Mouse (Mus musculus): ENCODE results near the gene Ace3. TPM values are rescaled to one million over a fixed set of nuclear protein-coding genes. Genes with fewer than 3 reads are reported as not detected.

Ace3 gene
- polyA plus RNA-seq, 1 experiment from 2014 or later = not detected

DNA sequence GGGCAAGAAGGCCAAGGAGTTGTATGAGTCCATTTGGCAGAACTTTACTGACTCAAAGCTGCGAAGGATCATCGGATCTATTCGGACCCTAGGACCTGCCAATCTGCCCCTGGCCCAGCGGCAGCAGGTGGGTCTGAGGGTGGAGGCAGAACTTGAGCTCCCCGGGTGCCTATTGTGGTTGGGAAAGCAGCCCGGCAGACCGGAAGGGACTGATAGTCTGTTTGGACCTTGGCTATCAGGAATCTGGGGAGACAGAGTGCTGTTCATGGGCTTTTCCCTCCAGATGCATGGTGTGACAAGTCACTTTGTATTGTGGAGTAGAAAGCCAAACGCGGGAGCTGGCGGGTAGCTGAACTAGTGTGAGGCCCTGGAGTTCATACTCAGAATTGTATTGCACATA is 25.5 kb upstream of the Ace3 start:
- Histone ChIP-seq H3K36me3 (ENCODE audit: control insufficient read depth, insufficient read depth, low read length) (no peaks in the 10 kb centered on the region), H3K27me3 (replicated peaks; ENCODE audit: control insufficient read depth, insufficient read depth, low read length) (peaks cover 43% of the 10 kb centered on the region), H3K27ac (replicated peaks; ENCODE audit: low read depth, low read length) (no peak overlapping the region), H3K4me1 (ENCODE audit: control insufficient read depth, insufficient read depth, low read length) (no peaks in the 10 kb centered on the region), H3K9me3 (ENCODE audit: control insufficient read depth, low read length) (no peaks in the 10 kb centered on the region), H3K9ac (ENCODE audit: low read depth, low read length) (no peak overlapping the region), H3K4me2 (ENCODE audit: low read depth, low read length) (no peak overlapping the region; the same call in 1 of the 2 replicates), H3K4me3 (ENCODE audit: low read depth, low read length) (no peak overlapping the region)
- 55% methylated on average over 10 of the region's 10 CpGs for WGBS
- no peak for DNase-seq (ENCODE audit: low spot score)
- ATAC-seq (ENCODE audit: low read depth) = no peak

DNA sequence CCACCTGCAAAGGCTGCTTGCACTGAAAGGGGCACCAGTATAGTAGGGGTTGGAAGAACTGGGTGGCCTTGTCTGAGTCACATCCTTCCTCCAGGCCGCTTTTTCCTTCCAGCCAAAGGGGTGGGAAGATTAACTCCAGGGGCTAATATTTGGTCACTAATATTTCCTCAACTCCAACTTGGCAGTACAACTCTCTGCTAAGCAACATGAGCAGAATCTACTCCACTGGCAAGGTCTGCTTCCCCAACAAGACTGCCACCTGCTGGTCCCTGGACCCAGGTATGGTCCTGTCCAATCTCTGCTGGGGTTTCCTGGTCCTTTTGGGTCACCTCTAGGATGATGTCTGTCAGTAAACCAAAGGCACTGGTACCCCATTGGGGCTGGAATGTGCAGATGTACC is 25.0 kb upstream of the Ace3 start:
- DNase-seq (ENCODE audit: low spot score) (peak; percentile 31), ATAC-seq (ENCODE audit: low read depth) (no peak)
- Histone ChIP-seq H3K9ac (ENCODE audit: low read depth, low read length) (no peak overlapping the region), H3K9me3 (ENCODE audit: control insufficient read depth, low read length) (no peaks in the 10 kb centered on the region), H3K4me2 (ENCODE audit: low read depth, low read length) (no peak overlapping the region), H3K4me3 (ENCODE audit: low read depth, low read length) (no peak overlapping the region), H3K4me1 (ENCODE audit: control insufficient read depth, insufficient read depth, low read length) (no peaks in the 10 kb centered on the region), H3K27me3 (replicated peaks; ENCODE audit: control insufficient read depth, insufficient read depth, low read length) (peaks cover 43% of the 10 kb centered on the region), H3K36me3 (ENCODE audit: control insufficient read depth, insufficient read depth, low read length) (no peaks in the 10 kb centered on the region), H3K27ac (replicated peaks; ENCODE audit: low read depth, low read length) (no peak overlapping the region)
- 47% methylated on average over 1 of the region's 1 CpGs for WGBS

GRCm38 (mm10) chr11:105974593-105974992 is 19.9 kb upstream of the Ace3 start:
- ATAC-seq (ENCODE audit: low read depth) (no peak), DNase-seq (ENCODE audit: low spot score) (no peak)
- Histone ChIP-seq H3K9me3 (ENCODE audit: control insufficient read depth, low read length) (no peaks in the 10 kb centered on the region), H3K4me2 (ENCODE audit: low read depth, low read length) (no peak overlapping the region), H3K27me3 (replicated peaks; ENCODE audit: control insufficient read depth, insufficient read depth, low read length) (0 out of 2 replicates have a peak, but pooled peaks cover 1% of the 10 kb centered on the region), H3K4me3 (ENCODE audit: low read depth, low read length) (no peak overlapping the region), H3K9ac (ENCODE audit: low read depth, low read length) (no peak overlapping the region), H3K4me1 (ENCODE audit: control insufficient read depth, insufficient read depth, low read length) (no peaks in the 10 kb centered on the region), H3K27ac (replicated peaks; ENCODE audit: low read depth, low read length) (no peak overlapping the region), H3K36me3 (ENCODE audit: control insufficient read depth, insufficient read depth, low read length) (no peaks in the 10 kb centered on the region)
- WGBS = 89% methylated on average over 6 of the region's 6 CpGs

- no peak overlapping the region for H3K27ac ChIP-seq (replicated peaks; ENCODE audit: low read depth, low read length)
- H3K27me3 ChIP-seq (replicated peaks; ENCODE audit: control insufficient read depth, insufficient read depth, low read length) = no peaks in the 10 kb centered on the region
- WGBS = 60% methylated on average over 3 of the region's 3 CpGs
- no peak for DNase-seq (ENCODE audit: low spot score)
- no peaks in the 10 kb centered on the region for H3K9me3 ChIP-seq (ENCODE audit: control insufficient read depth, low read length)
- no peaks in the 10 kb centered on the region for H3K36me3 ChIP-seq (ENCODE audit: control insufficient read depth, insufficient read depth, low read length)
- H3K9ac ChIP-seq (ENCODE audit: low read depth, low read length) = no peak overlapping the region
- no peak for ATAC-seq (ENCODE audit: low read depth)
- H3K4me3 ChIP-seq (ENCODE audit: low read depth, low read length) = no peak overlapping the region
- no peak overlapping the region for H3K4me2 ChIP-seq (ENCODE audit: low read depth, low read length)
- H3K4me1 ChIP-seq (ENCODE audit: control insufficient read depth, insufficient read depth, low read length) = no peaks in the 10 kb centered on the region
Measured at GRCm38 (mm10) chr11:105975050-105975449, 19.4 kb upstream of the Ace3 start.

- no peak overlapping the region for H3K27ac ChIP-seq (replicated peaks; ENCODE audit: low read depth, low read length)
- no peaks in the 10 kb centered on the region for H3K36me3 ChIP-seq (ENCODE audit: control insufficient read depth, insufficient read depth, low read length)
- ATAC-seq (ENCODE audit: low read depth) (no peak), DNase-seq (ENCODE audit: low spot score) (no peak)
- WGBS = 89% methylated on average over 5 of the region's 5 CpGs
- no peak overlapping the region for H3K4me3 ChIP-seq (ENCODE audit: low read depth, low read length)
- H3K9me3 ChIP-seq (ENCODE audit: control insufficient read depth, low read length) = no peaks in the 10 kb centered on the region
- no peaks in the 10 kb centered on the region for H3K27me3 ChIP-seq (replicated peaks; ENCODE audit: control insufficient read depth, insufficient read depth, low read length)
- H3K4me2 ChIP-seq (ENCODE audit: low read depth, low read length) = no peak overlapping the region
- H3K4me1 ChIP-seq (ENCODE audit: control insufficient read depth, insufficient read depth, low read length) = no peaks in the 10 kb centered on the region
- no peak overlapping the region for H3K9ac ChIP-seq (ENCODE audit: low read depth, low read length)
Measured at GRCm38 (mm10) chr11:105975636-105976035, 18.8 kb upstream of the Ace3 start.

DNA sequence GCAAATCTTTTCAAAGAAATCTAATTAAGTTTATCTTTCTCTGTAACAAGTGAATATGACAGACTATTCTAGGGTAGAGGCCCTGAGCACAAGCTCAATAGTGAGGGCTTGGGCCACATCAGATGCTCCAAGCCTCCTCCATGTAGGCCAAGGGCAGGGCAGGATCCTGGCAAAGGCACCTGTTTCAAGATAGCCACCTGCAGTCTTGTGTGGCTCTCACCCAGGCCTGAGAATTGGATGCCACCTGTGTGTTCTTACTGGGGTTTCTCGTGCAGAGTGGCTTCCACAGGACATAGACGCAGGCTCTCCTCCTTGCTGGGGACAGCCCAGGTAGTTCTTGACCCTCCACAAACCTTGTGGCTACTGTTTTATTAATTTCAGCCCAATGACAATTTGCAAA is 16.2 kb upstream of the Ace3 start:
- Histone ChIP-seq H3K4me2 (ENCODE audit: low read depth, low read length) (no peak overlapping the region), H3K4me1 (ENCODE audit: control insufficient read depth, insufficient read depth, low read length) (no peaks in the 10 kb centered on the region), H3K4me3 (ENCODE audit: low read depth, low read length) (no peak overlapping the region), H3K27me3 (replicated peaks; ENCODE audit: control insufficient read depth, insufficient read depth, low read length) (no peaks in the 10 kb centered on the region), H3K9me3 (ENCODE audit: control insufficient read depth, low read length) (no peaks in the 10 kb centered on the region), H3K9ac (ENCODE audit: low read depth, low read length) (no peak overlapping the region), H3K27ac (replicated peaks; ENCODE audit: low read depth, low read length) (no peak overlapping the region), H3K36me3 (ENCODE audit: control insufficient read depth, insufficient read depth, low read length) (no peaks in the 10 kb centered on the region)
- WGBS = 92% methylated on average over 2 of the region's 2 CpGs
- no peak for DNase-seq (ENCODE audit: low spot score)
- ATAC-seq (ENCODE audit: low read depth) = no peak

- Histone ChIP-seq H3K9ac (ENCODE audit: low read depth, low read length) (no peak overlapping the region), H3K27ac (replicated peaks; ENCODE audit: low read depth, low read length) (no peak overlapping the region), H3K4me3 (ENCODE audit: low read depth, low read length) (no peak overlapping the region), H3K27me3 (replicated peaks; ENCODE audit: control insufficient read depth, insufficient read depth, low read length) (no peaks in the 10 kb centered on the region), H3K36me3 (ENCODE audit: control insufficient read depth, insufficient read depth, low read length) (no peaks in the 10 kb centered on the region), H3K9me3 (ENCODE audit: control insufficient read depth, low read length) (no peaks in the 10 kb centered on the region), H3K4me2 (ENCODE audit: low read depth, low read length) (no peak overlapping the region), H3K4me1 (ENCODE audit: control insufficient read depth, insufficient read depth, low read length) (no peaks in the 10 kb centered on the region)
- 77% methylated on average over 5 of the region's 5 CpGs for WGBS
- DNase-seq (ENCODE audit: low spot score) (no peak), ATAC-seq (ENCODE audit: low read depth) (no peak)
Measured at GRCm38 (mm10) chr11:105978634-105979033, 15.8 kb upstream of the Ace3 start.

- H3K27me3 ChIP-seq (replicated peaks; ENCODE audit: control insufficient read depth, insufficient read depth, low read length) = no peaks in the 10 kb centered on the region
- no peak for DNase-seq (ENCODE audit: low spot score)
- H3K4me3 ChIP-seq (ENCODE audit: low read depth, low read length) = no peak overlapping the region
- ATAC-seq (ENCODE audit: low read depth) = no peak
- no peaks in the 10 kb centered on the region for H3K36me3 ChIP-seq (ENCODE audit: control insufficient read depth, insufficient read depth, low read length)
- 58% methylated on average over 4 of the region's 4 CpGs for WGBS
- H3K9ac ChIP-seq (ENCODE audit: low read depth, low read length) = no peak overlapping the region
- H3K4me2 ChIP-seq (ENCODE audit: low read depth, low read length) = no peak overlapping the region
- no peak overlapping the region for H3K27ac ChIP-seq (replicated peaks; ENCODE audit: low read depth, low read length)
- H3K9me3 ChIP-seq (ENCODE audit: control insufficient read depth, low read length) = no peaks in the 10 kb centered on the region
- no peaks in the 10 kb centered on the region for H3K4me1 ChIP-seq (ENCODE audit: control insufficient read depth, insufficient read depth, low read length)
Measured at GRCm38 (mm10) chr11:105984452-105984851, 10.0 kb upstream of the Ace3 start.

GRCm38 (mm10) chr11:105987446-105987845 is 7.0 kb upstream of the Ace3 start:
- DNase-seq (ENCODE audit: low spot score) (no peak), ATAC-seq (ENCODE audit: low read depth) (no peak)
- Histone ChIP-seq H3K27me3 (replicated peaks; ENCODE audit: control insufficient read depth, insufficient read depth, low read length) (no peaks in the 10 kb centered on the region), H3K4me2 (ENCODE audit: low read depth, low read length) (no peak overlapping the region), H3K4me1 (ENCODE audit: control insufficient read depth, insufficient read depth, low read length) (no peaks in the 10 kb centered on the region), H3K27ac (replicated peaks; ENCODE audit: low read depth, low read length) (no peak overlapping the region), H3K36me3 (ENCODE audit: control insufficient read depth, insufficient read depth, low read length) (no peaks in the 10 kb centered on the region), H3K9ac (ENCODE audit: low read depth, low read length) (no peak overlapping the region), H3K9me3 (ENCODE audit: control insufficient read depth, low read length) (no peaks in the 10 kb centered on the region), H3K4me3 (ENCODE audit: low read depth, low read length) (no peak overlapping the region)
- 71% methylated on average over 6 of the region's 6 CpGs for WGBS

Measured in embryonic facial prominence, embryonic 14.5 days (tissue).